In genomic region chr16:3350668-3351507, GRCm38 (mm10) we compare ENCODE assay signal across 8 mouse cellular contexts.
DNase-seq lines count a peak whose midpoint lies in the region; ATAC-seq and TF ChIP-seq lines count a peak whose summit lies in the region.
"Not testable (repeated sequence)": the region's sequence is repeated elsewhere in the genome, so short reads cannot be mapped to it uniquely, and the experiment has no call there.

No protein-coding gene starts in this region.

- not testable (repeated sequence) for H3K27ac ChIP-seq in ES-E14 (ENCODE audit: insufficient read depth, low read depth, low read length, poor library complexity, severe bottlenecking); forebrain, embryonic 11.5 days (ENCODE audit: low read depth, low read length); heart, embryonic 16.5 days (ENCODE audit: low read length); intestine, postnatal 0 days (ENCODE audit: low read depth, low read length); liver, embryonic 14.5 days; midbrain, embryonic 15.5 days; stomach, embryonic 15.5 days

- peak; percentile 95 for DNase-seq in ES-E14 (ENCODE audit: low read depth, low spot score)
- DNase-seq in c-Kit-positive CD71-positive TER-119-positive erythroid progenitor cells, embryonic 14.5 days (ENCODE audit: low spot score): peak; percentile 90
- peak; percentile 50 for DNase-seq in forebrain, embryonic 11.5 days (ENCODE audit: low spot score)
- DNase-seq in liver, embryonic 14.5 days (ENCODE audit: low read depth in 3 of 3, low spot score in 3 of 3): peak; percentile 32 to 67 (median 57)

- not testable (repeated sequence) for TF ChIP-seq CTCF in intestine, postnatal 0 days (IDR thresholded peaks at IDR 0.05; ENCODE audit: low read depth); liver, embryonic 14.5 days (IDR thresholded peaks at IDR 0.05; ENCODE audit: low read depth)

- in situ Hi-C loops in ES-E14 (cut with MboI; ENCODE audit: low sequenced_read_pairs in 2 of 2, unreplicated experiment in 2 of 2): not testable (repeated sequence)

- not testable (repeated sequence) for TF ChIP-seq EP300 in liver, embryonic 14.5 days (IDR thresholded peaks at IDR 0.05; ENCODE audit: low read depth)

- not testable (repeated sequence) for H3K9me3 ChIP-seq in ES-E14 (ENCODE audit: control insufficient read depth, insufficient read depth, low read depth, low read length); forebrain, embryonic 11.5 days (ENCODE audit: control insufficient read depth, low read length); heart, embryonic 16.5 days (replicated peaks; ENCODE audit: control insufficient read depth, low read length); intestine, postnatal 0 days (ENCODE audit: control insufficient read depth); liver, embryonic 14.5 days (ENCODE audit: control insufficient read depth, low read length); midbrain, embryonic 15.5 days; stomach, embryonic 15.5 days

- H3K9ac ChIP-seq in ES-E14 (ENCODE audit: insufficient read depth, low read depth, low read length, poor library complexity, severe bottlenecking); forebrain, embryonic 11.5 days (ENCODE audit: low read length); heart, embryonic 16.5 days (ENCODE audit: low read length); intestine, postnatal 0 days (ENCODE audit: low read depth, low read length); liver, embryonic 14.5 days (replicated peaks); midbrain, embryonic 15.5 days; stomach, embryonic 15.5 days: not testable (repeated sequence)

- 76% methylated on average over 6 of the region's 7 CpGs for WGBS in forebrain, embryonic 11.5 days
- WGBS in heart, embryonic 16.5 days: 72% methylated on average over 6 of the region's 7 CpGs
- WGBS in intestine, postnatal 0 days: 74% methylated on average over 6 of the region's 7 CpGs
- WGBS in liver, embryonic 14.5 days (ENCODE audit: insufficient replicate concordance): 72% methylated on average over 6 of the region's 7 CpGs
- 65% methylated on average over 7 of the region's 7 CpGs for WGBS in midbrain, embryonic 15.5 days
- 76% methylated on average over 7 of the region's 7 CpGs for WGBS in stomach, embryonic 15.5 days

- not testable (repeated sequence) for H3K4me3 ChIP-seq in ES-E14 (ENCODE audit: insufficient read depth in 1 of 2, low read depth in 1 of 2, low read length in 2 of 2, poor library complexity in 1 of 2, severe bottlenecking in 1 of 2); forebrain, embryonic 11.5 days (ENCODE audit: low read depth, low read length); heart, embryonic 16.5 days (ENCODE audit: low read length); intestine, postnatal 0 days (ENCODE audit: low read depth, low read length); liver, embryonic 14.5 days (ENCODE audit: insufficient read depth in 1 of 2, low read depth in 2 of 2, low read length in 2 of 2); midbrain, embryonic 15.5 days; stomach, embryonic 15.5 days (replicated peaks)

- not testable (repeated sequence) for H3K4me1 ChIP-seq in ES-E14 (ENCODE audit: control insufficient read depth in 2 of 2, insufficient read depth in 2 of 2, low read length in 2 of 2, poor library complexity in 1 of 2); forebrain, embryonic 11.5 days (replicated peaks; ENCODE audit: control insufficient read depth, insufficient read depth, low read length); heart, embryonic 16.5 days (ENCODE audit: control insufficient read depth, insufficient read depth, low read length); intestine, postnatal 0 days (replicated peaks; ENCODE audit: control insufficient read depth, insufficient read depth, low read length); liver, embryonic 14.5 days (replicated peaks; ENCODE audit: control insufficient read depth in 2 of 2, insufficient read depth in 2 of 2, low read length in 1 of 2); midbrain, embryonic 15.5 days; stomach, embryonic 15.5 days

- H3K4me2 ChIP-seq in forebrain, embryonic 11.5 days (ENCODE audit: low read depth, low read length, severe bottlenecking); heart, embryonic 16.5 days (ENCODE audit: low read depth, low read length); intestine, postnatal 0 days (replicated peaks; ENCODE audit: low read depth); liver, embryonic 14.5 days (ENCODE audit: low read depth); midbrain, embryonic 15.5 days; stomach, embryonic 15.5 days: not testable (repeated sequence)

- not testable (repeated sequence) for H3K36me3 ChIP-seq in ES-E14 (ENCODE audit: control insufficient read depth, insufficient read depth, low read length, poor library complexity, severe bottlenecking); forebrain, embryonic 11.5 days (ENCODE audit: control insufficient read depth, insufficient read depth, low read length); heart, embryonic 16.5 days (ENCODE audit: control insufficient read depth, insufficient read depth); intestine, postnatal 0 days (ENCODE audit: control insufficient read depth, insufficient read depth); liver, embryonic 14.5 days (replicated peaks; ENCODE audit: control insufficient read depth, insufficient read depth, low read depth); midbrain, embryonic 15.5 days (replicated peaks); stomach, embryonic 15.5 days

- H3K27me3 ChIP-seq in forebrain, embryonic 11.5 days (ENCODE audit: control insufficient read depth, insufficient read depth, low read length); heart, embryonic 16.5 days (ENCODE audit: control insufficient read depth, insufficient read depth, low read length); intestine, postnatal 0 days (replicated peaks; ENCODE audit: control insufficient read depth, insufficient read depth, low read length); liver, embryonic 14.5 days (ENCODE audit: control insufficient read depth, insufficient read depth, low read length); midbrain, embryonic 15.5 days (replicated peaks); stomach, embryonic 15.5 days (replicated peaks): not testable (repeated sequence)

- peak; percentile 87 for ATAC-seq in forebrain, embryonic 11.5 days (replicated peaks; ENCODE audit: low FRiP score)
- peak; percentile 89 for ATAC-seq in heart, embryonic 16.5 days (replicated peaks; ENCODE audit: extremely low read depth, insufficient read depth, low FRiP score)
- ATAC-seq in intestine, postnatal 0 days: peak; percentile 97
- peak; percentile 89 for ATAC-seq in liver, embryonic 14.5 days (ENCODE audit: insufficient read depth)
- ATAC-seq in midbrain, embryonic 15.5 days (replicated peaks): peak; percentile 79
- ATAC-seq in stomach, embryonic 15.5 days (ENCODE audit: insufficient read depth, low FRiP score, low read depth): peak; percentile 85
